Mouse (Mus musculus): ENCODE results near the gene Ppih. TPM values are rescaled to one million over a fixed set of nuclear protein-coding genes. Genes with fewer than 3 reads are reported as not detected.
A peak's percentile ranks its signal among the peaks of the same experiment; 100 is the strongest.

Gene Ppih
- total RNA-seq (2014; fragmentation: Nextera tagmentation) (58.8 and 76.0 TPM in 2 replicates), total RNA-seq (2017) (171 and 181 TPM in 2 replicates), polyA plus RNA-seq (2012) (2.5 and 4.5 TPM in 2 replicates)

- DNase-seq (ENCODE audit: low spot score) (peak; percentile 81), ATAC-seq (ENCODE audit: extremely low read depth, insufficient number of reproducible peaks, low FRiP score, poor library complexity, severe bottlenecking) (peak; percentile 97)
- TF ChIP-seq CTCF (IDR thresholded peaks at IDR 0.05; ENCODE audit: low read depth, low read length) (no peak), GATA1 (IDR thresholded peaks at IDR 0.05; ENCODE audit: borderline replicate concordance, low read length) (no peak), POLR2AphosphoS5 (IDR thresholded peaks at IDR 0.05; ENCODE audit: insufficient replicate concordance, low read depth, low read length) (no peak), TAL1 (conservative IDR thresholded peaks at IDR 0.05; ENCODE audit: low read depth, low read length) (no peak), GATA2 (IDR thresholded peaks at IDR 0.05; ENCODE audit: borderline replicate concordance, low read depth, low read length) (no peak)
- Histone ChIP-seq H3K4me3 (ENCODE audit: low read depth, low read length) (peak within 1 kb of the TSS; percentile 88), H3K4me1 (ENCODE audit: insufficient read depth, low read depth, low read length) (peaks cover 30% of the 10 kb centered on the region), H3K27me3 (ENCODE audit: insufficient read depth, low read length) (peaks cover 14% of the 10 kb centered on the region), H3K9me3 (replicated peaks) (no peaks in the 10 kb centered on the region), H3K36me3 (replicated peaks) (peaks cover 43% of the 10 kb centered on the region)
These were observed at the start of gene Ppih for GRCm38 (mm10) chr4:119320131-119320830. Gene Ppih, minus strand, starts transcription at chr4:119320546.

DNA sequence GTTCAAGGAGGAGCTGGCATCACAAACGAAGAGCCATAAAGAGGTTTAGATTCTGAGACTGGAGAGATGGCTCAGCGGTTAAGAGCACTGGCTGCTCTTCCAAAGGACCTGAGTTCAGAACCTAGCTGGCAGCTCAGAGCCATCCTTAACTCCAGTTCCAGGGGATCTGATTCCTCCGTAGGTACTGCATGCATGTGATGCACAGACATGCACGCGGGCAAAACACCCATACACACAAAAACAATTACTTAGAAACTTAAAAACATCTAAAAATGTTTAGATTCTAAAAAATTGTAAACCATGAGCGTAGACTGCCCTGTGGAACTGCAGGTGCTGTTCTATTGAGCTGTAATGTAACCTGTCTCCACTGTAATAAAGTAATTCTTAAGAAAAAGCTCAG lies 49.1 kb upstream of the Ppih start:
- H3K4me3 ChIP-seq (ENCODE audit: low read depth, low read length), result no peak overlapping the region
- ATAC-seq (ENCODE audit: extremely low read depth, insufficient number of reproducible peaks, low FRiP score, poor library complexity, severe bottlenecking) (no peak), DNase-seq (ENCODE audit: low spot score) (no peak)
- H3K36me3 ChIP-seq (replicated peaks), result no peaks in the 10 kb centered on the region
- H3K4me1 ChIP-seq (ENCODE audit: insufficient read depth, low read depth, low read length), result no peaks in the 10 kb centered on the region
- no peak for TF ChIP-seq GATA2 (IDR thresholded peaks at IDR 0.05; ENCODE audit: borderline replicate concordance, low read depth, low read length)
- peak; percentile 8; the same call in 1 of the 2 replicates for TF ChIP-seq CTCF (IDR thresholded peaks at IDR 0.05; ENCODE audit: low read depth, low read length)
- H3K9me3 ChIP-seq (replicated peaks), result no peaks in the 10 kb centered on the region
- peaks cover 5% of the 10 kb centered on the region; the same call in 1 of the 2 replicates for H3K27me3 ChIP-seq (ENCODE audit: insufficient read depth, low read length)

DNA sequence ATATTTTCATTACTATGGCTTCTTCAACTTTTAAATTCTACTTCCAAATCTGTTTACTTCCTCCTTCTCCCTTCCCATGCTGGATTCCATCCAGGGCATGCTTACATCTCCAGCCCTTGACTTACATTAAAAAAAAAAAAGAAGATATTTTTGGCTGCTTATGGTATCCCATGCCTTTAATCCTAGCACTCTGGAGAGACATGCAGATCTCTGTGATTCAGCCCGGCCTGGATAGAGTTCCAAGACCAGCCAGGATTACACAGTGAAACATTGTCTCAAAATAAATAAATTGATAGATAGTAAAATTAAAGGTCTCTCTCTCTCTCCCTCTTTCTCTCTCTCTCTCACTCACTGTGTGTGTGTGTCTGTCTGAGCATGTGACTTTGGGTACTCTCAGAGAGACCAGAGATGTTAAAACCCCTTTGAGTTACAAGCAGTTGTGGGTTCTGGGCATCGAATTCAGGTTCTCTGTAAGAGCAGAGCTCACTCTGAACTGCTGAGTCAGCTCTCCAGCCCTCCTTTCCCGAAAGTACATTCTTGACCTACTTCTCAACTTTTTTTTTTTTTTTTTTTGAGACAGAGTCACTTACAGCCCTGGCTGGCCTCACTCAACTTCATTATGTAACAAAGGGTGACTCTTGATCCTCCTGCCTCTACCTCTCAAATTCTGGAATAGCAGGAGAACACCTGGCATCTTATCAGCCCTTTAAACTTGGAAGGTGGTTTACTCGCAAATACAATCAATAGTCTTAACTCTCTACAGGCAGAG lies 46.6 kb upstream of the Ppih start:
- DNase-seq (ENCODE audit: low spot score), result no peak
- Histone ChIP-seq H3K4me1 (ENCODE audit: insufficient read depth, low read depth, low read length) (no peaks in the 10 kb centered on the region), H3K4me3 (ENCODE audit: low read depth, low read length) (no peak overlapping the region), H3K9me3 (replicated peaks) (no peaks in the 10 kb centered on the region), H3K27me3 (ENCODE audit: insufficient read depth, low read length) (peaks cover 5% of the 10 kb centered on the region; the same call in 1 of the 2 replicates), H3K36me3 (replicated peaks) (no peaks in the 10 kb centered on the region)
- ATAC-seq (ENCODE audit: extremely low read depth, insufficient number of reproducible peaks, low FRiP score, poor library complexity, severe bottlenecking), result no peak
- TF ChIP-seq GATA1 (IDR thresholded peaks at IDR 0.05; ENCODE audit: borderline replicate concordance, low read length) (no peak), POLR2AphosphoS5 (IDR thresholded peaks at IDR 0.05; ENCODE audit: insufficient replicate concordance, low read depth, low read length) (no peak), CTCF (IDR thresholded peaks at IDR 0.05; ENCODE audit: low read depth, low read length) (no peak), TAL1 (conservative IDR thresholded peaks at IDR 0.05; ENCODE audit: low read depth, low read length) (no peak), GATA2 (IDR thresholded peaks at IDR 0.05; ENCODE audit: borderline replicate concordance, low read depth, low read length) (no peak)

DNA sequence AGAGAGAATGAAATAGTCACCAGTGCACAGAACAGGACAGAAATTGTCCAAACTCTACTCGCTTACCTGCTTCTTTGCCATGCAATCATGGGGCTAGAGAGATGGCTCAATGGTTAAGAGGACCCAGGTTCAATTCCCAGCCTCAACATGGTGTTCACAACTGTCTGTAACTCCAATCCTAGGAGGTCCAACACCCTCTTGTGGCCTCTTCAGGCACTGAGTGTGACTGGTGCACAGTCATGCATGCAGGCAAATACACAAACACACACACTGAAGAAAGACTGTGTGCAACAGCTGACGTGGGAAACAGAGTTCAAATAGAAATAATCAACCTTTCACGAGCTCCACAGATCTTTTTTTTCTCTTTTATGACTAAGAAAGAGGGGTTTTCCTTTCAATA lies 41.9 kb upstream of the Ppih start:
- DNase-seq (ENCODE audit: low spot score), result no peak
- Histone ChIP-seq H3K9me3 (replicated peaks) (no peaks in the 10 kb centered on the region), H3K27me3 (ENCODE audit: insufficient read depth, low read length) (no peaks in the 10 kb centered on the region), H3K4me3 (ENCODE audit: low read depth, low read length) (no peak overlapping the region), H3K4me1 (ENCODE audit: insufficient read depth, low read depth, low read length) (no peaks in the 10 kb centered on the region), H3K36me3 (replicated peaks) (no peaks in the 10 kb centered on the region)
- TF ChIP-seq CTCF (IDR thresholded peaks at IDR 0.05; ENCODE audit: low read depth, low read length) (no peak), GATA2 (IDR thresholded peaks at IDR 0.05; ENCODE audit: borderline replicate concordance, low read depth, low read length) (no peak), POLR2AphosphoS5 (IDR thresholded peaks at IDR 0.05; ENCODE audit: insufficient replicate concordance, low read depth, low read length) (no peak), GATA1 (IDR thresholded peaks at IDR 0.05; ENCODE audit: borderline replicate concordance, low read length) (no peak), TAL1 (conservative IDR thresholded peaks at IDR 0.05; ENCODE audit: low read depth, low read length) (no peak)
- ATAC-seq (ENCODE audit: extremely low read depth, insufficient number of reproducible peaks, low FRiP score, poor library complexity, severe bottlenecking), result no peak

DNA sequence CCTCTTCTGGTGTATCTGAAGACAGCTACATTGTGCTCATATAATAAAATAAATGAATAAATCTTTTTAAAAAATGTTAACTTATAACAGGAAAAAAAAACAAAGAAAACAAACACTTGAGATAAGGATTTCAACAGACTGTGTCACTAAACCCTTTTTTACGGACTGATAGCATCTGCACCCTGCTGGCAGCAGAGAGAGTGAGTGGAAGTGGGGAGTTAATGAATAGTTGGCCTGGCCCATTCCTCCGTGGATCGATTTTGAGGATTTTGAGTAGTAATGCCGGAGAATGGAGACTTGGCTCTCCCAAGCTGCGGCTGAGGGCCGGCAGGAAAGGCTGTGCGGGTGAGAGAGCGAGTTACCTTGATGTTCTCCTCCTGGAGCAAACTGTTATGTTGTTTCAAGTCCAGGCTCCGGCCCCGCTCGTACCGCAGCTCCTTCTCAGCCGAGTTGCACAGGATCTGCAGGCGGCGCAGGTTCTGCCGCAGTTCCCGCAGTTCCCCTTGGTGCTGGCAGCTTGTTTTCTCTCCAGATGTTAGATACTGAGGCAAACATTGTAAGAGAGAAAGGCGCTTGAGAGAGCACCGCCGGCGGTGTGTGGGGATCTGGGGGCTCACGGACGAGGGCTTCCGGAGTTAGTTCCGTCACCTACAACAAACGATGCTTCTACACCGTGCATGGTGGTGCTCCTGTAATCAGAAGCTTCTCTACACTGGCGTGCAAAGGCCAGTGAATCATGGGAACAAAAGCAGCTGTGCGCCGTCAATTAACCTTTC lies 39.0 kb upstream of the Ppih start:
- Histone ChIP-seq H3K27me3 (ENCODE audit: insufficient read depth, low read length) (no peaks in the 10 kb centered on the region), H3K9me3 (replicated peaks) (no peaks in the 10 kb centered on the region), H3K4me1 (ENCODE audit: insufficient read depth, low read depth, low read length) (no peaks in the 10 kb centered on the region), H3K4me3 (ENCODE audit: low read depth, low read length) (no peak overlapping the region), H3K36me3 (replicated peaks) (no peaks in the 10 kb centered on the region)
- TF ChIP-seq TAL1 (conservative IDR thresholded peaks at IDR 0.05; ENCODE audit: low read depth, low read length), result no peak
- no peak for TF ChIP-seq GATA1 (IDR thresholded peaks at IDR 0.05; ENCODE audit: borderline replicate concordance, low read length)
- no peak for TF ChIP-seq CTCF (IDR thresholded peaks at IDR 0.05; ENCODE audit: low read depth, low read length)
- TF ChIP-seq GATA2 (IDR thresholded peaks at IDR 0.05; ENCODE audit: borderline replicate concordance, low read depth, low read length), result no peak
- no peak for TF ChIP-seq POLR2AphosphoS5 (IDR thresholded peaks at IDR 0.05; ENCODE audit: insufficient replicate concordance, low read depth, low read length)
- no peak for DNase-seq (ENCODE audit: low spot score)
- ATAC-seq (ENCODE audit: extremely low read depth, insufficient number of reproducible peaks, low FRiP score, poor library complexity, severe bottlenecking), result no peak

DNA sequence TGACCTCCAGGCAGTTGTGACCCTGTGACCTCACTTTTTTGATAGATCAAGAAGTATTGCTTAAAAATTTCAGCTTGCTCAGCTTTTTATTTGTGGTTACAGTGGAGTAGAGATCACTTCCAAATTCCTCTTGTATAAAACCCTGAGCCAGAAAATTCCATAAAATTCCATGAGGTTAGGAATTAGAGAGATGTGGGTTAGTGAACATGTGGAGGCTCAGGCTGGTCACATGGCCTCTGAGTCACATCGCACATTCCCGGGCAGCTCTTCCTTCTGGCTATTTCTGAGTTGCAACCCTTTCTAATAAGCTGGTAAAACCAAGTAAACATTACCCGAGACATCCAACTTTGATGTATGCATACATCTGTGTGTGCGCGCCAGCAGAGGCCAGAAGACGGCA lies 25.2 kb upstream of the Ppih start:
- peaks cover 6% of the 10 kb centered on the region for H3K27me3 ChIP-seq (ENCODE audit: insufficient read depth, low read length)
- H3K9me3 ChIP-seq (replicated peaks), result no peaks in the 10 kb centered on the region
- H3K36me3 ChIP-seq (replicated peaks), result no peaks in the 10 kb centered on the region
- ATAC-seq (ENCODE audit: extremely low read depth, insufficient number of reproducible peaks, low FRiP score, poor library complexity, severe bottlenecking) (no peak), DNase-seq (ENCODE audit: low spot score) (no peak)
- TF ChIP-seq TAL1 (conservative IDR thresholded peaks at IDR 0.05; ENCODE audit: low read depth, low read length) (no peak), POLR2AphosphoS5 (IDR thresholded peaks at IDR 0.05; ENCODE audit: insufficient replicate concordance, low read depth, low read length) (no peak), CTCF (IDR thresholded peaks at IDR 0.05; ENCODE audit: low read depth, low read length) (no peak), GATA2 (IDR thresholded peaks at IDR 0.05; ENCODE audit: borderline replicate concordance, low read depth, low read length) (no peak), GATA1 (IDR thresholded peaks at IDR 0.05; ENCODE audit: borderline replicate concordance, low read length) (no peak)
- no peak overlapping the region for H3K4me3 ChIP-seq (ENCODE audit: low read depth, low read length)
- no peaks in the 10 kb centered on the region for H3K4me1 ChIP-seq (ENCODE audit: insufficient read depth, low read depth, low read length)

Data from G1E (cell line).